Mouse (Mus musculus) heart, embryonic 11.5 days (tissue): Measurements from ENCODE around the gene Diaph3. TPM values are rescaled to one million over a fixed set of nuclear protein-coding genes. Genes with fewer than 3 reads are reported as not detected.

Experiments
- ATAC-seq: fragments of 200-750 bp; cut with Nextera tagmentation; replicated peaks from 2 replicates; pipeline ENCODE4 v1.8.0; 2017; ENCODE audit warnings: moderate library complexity; ENCODE audit not compliant: insufficient number of reproducible peaks, low FRiP score, low TSS enrichment
- H3K27ac ChIP-seq: fragments of 300-500 bp; sonication (generic); 2 replicates; pipeline ENCODE4 v1.5.1; 2014; ENCODE audit warnings: mild to moderate bottlenecking, low read depth, low read length
- H3K27me3 ChIP-seq: fragments of 300-500 bp; sonication (generic); 2 replicates; pipeline ENCODE4 v1.6.1; 2014; ENCODE audit warnings: mild to moderate bottlenecking, low read length, mixed read lengths; ENCODE audit not compliant: control insufficient read depth, insufficient read depth
- H3K36me3 ChIP-seq: fragments of 300-500 bp; sonication (generic); 2 replicates; pipeline ENCODE4 v1.6.1; 2014; ENCODE audit warnings: mild to moderate bottlenecking, low read length, moderate library complexity, mixed read lengths; ENCODE audit not compliant: control insufficient read depth, insufficient read depth
- H3K4me1 ChIP-seq: fragments of 300-500 bp; sonication (generic); 2 replicates; pipeline ENCODE4 v1.6.1; 2014; ENCODE audit warnings: low read length; ENCODE audit not compliant: control insufficient read depth, insufficient read depth
- H3K4me2 ChIP-seq: fragments of 300-500 bp; sonication (generic); 2 replicates; pipeline ENCODE4 v1.6.1; 2014; ENCODE audit warnings: mild to moderate bottlenecking, moderate library complexity
- H3K4me3 ChIP-seq: fragments of 300-500 bp; sonication (generic); 2 replicates; pipeline ENCODE4 v1.5.1; 2014; ENCODE audit warnings: low read depth, low read length
- H3K9ac ChIP-seq: fragments of 300-500 bp; sonication (generic); 2 replicates; pipeline ENCODE4 v1.6.1; 2014; ENCODE audit warnings: mild to moderate bottlenecking, low read depth, low read length, moderate library complexity
- H3K9me3 ChIP-seq: fragments of 300-500 bp; sonication (generic); replicated peaks from 2 replicates; pipeline ENCODE4 v1.6.1; 2016; ENCODE audit warnings: low read length; ENCODE audit not compliant: control insufficient read depth
- WGBS: fragments of 180-500 bp; shearing (Covaris S2); extraction: QIAGEN DNeasy Blood & Tissue Kit; methylation state at CpG from one replicate; pipeline ENCODE4 v1.1.7; 2014; ENCODE audit not compliant: insufficient replicate concordance; 5-methylcytosine and 5-hydroxymethylcytosine counted together
- polyA plus RNA-seq: library from polyadenylated mRNA; unstranded; fragments of >200 nt; fragmentation: Nextera tagmentation; extraction: Ambion mirVana; gene quantifications from 2 replicates; pipeline ENCODE4 v1.2.1, GENCODE M21; 2014

Diaph3 gene
- polyA plus RNA-seq, 1 experiment from 2014 or later: 24.2 TPM

GRCm38 (mm10) chr14:86692714-86693113, 448.3 kb downstream of the Diaph3 start:
- Histone ChIP-seq H3K4me3 (no peak overlapping the region), H3K4me2 (no peak overlapping the region)
- ATAC-seq: no peak

GRCm38 (mm10) chr14:86691298-86691697, 449.7 kb downstream of the Diaph3 start:
- H3K4me1 ChIP-seq: no peaks in the 10 kb centered on the region
- no peak overlapping the region for H3K4me3 ChIP-seq
- ATAC-seq: no peak
- no peak overlapping the region for H3K4me2 ChIP-seq
- no peak overlapping the region for H3K9ac ChIP-seq
- H3K9me3 ChIP-seq: no peaks in the 10 kb centered on the region
- no peaks in the 10 kb centered on the region for H3K36me3 ChIP-seq
- no peaks in the 10 kb centered on the region for H3K27me3 ChIP-seq
- 73% methylated on average over 5 of the region's 5 CpGs for WGBS
- no peak overlapping the region for H3K27ac ChIP-seq

More at GRCm38 (mm10) chr14:86692714-86693113, 448.3 kb downstream of the Diaph3 start:
- Histone ChIP-seq H3K4me1 (no peaks in the 10 kb centered on the region), H3K27ac (no peak overlapping the region), H3K27me3 (no peaks in the 10 kb centered on the region), H3K9me3 (no peaks in the 10 kb centered on the region), H3K9ac (no peak overlapping the region), H3K36me3 (no peaks in the 10 kb centered on the region)
- 91% methylated on average over 4 of the region's 4 CpGs for WGBS

DNA sequence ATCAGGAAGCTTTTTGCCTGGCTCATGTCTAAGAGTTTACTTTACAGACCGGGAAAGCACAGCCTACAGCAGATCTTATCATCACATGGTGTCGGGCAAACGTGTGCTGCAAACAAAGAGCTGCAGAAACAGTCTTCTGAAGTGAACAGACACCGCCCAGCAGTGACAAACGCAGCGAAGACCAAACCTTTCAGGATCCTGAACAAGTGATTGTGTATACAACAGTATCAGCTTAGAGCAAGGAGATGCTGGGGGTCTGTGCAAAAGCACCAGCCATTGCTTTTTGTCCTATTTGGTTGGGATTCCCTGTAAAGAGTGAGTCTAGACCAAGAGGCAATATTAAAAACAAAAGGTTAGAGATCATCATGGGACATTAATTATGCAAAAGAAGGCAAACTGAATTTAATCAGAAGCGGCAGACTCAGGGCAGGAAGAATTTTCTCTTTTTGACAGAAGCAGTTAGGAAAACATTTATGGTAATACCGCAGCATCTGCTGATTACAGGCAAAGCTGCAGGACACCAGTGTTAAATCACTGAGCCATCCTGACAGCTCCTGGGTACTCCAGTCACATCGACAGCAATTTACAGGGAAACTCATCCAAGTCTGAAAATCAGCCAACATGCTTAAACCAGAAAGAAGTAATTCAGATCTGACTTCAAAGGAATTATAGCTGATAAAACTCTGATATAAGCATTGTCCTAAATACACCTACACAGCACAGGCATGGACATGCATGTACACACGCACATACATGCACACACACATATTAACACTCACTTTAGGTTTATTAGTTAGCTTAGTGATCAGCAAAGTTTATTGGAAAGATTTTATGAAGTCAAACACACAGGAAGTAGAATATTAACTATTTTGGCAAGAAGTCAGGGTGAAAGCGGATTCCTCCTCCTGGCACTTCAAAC, 456.2 kb downstream of the Diaph3 start:
- no peak for ATAC-seq
- Histone ChIP-seq H3K4me2 (peak overlapping the region; percentile 34), H3K9ac (0 out of 2 replicates have a peak overlapping the region, but pooled peaks have one; percentile 49), H3K27ac (no peak overlapping the region), H3K36me3 (no peaks in the 10 kb centered on the region), H3K4me3 (no peak overlapping the region), H3K4me1 (no peaks in the 10 kb centered on the region; the same call in 1 of the 2 replicates), H3K9me3 (no peaks in the 10 kb centered on the region), H3K27me3 (no peaks in the 10 kb centered on the region)
- WGBS: 43% methylated on average over 11 of the region's 11 CpGs

- ATAC-seq: no peak
- Histone ChIP-seq H3K27me3 (no peaks in the 10 kb centered on the region), H3K9ac (no peak overlapping the region), H3K4me1 (no peaks in the 10 kb centered on the region; the same call in 1 of the 2 replicates), H3K36me3 (no peaks in the 10 kb centered on the region), H3K27ac (no peak overlapping the region), H3K9me3 (no peaks in the 10 kb centered on the region), H3K4me3 (no peak overlapping the region), H3K4me2 (no peak overlapping the region)
Measured at GRCm38 (mm10) chr14:86681951-86682350, 459.1 kb downstream of the Diaph3 start.

GRCm38 (mm10) chr14:86678992-86679391, 462.0 kb downstream of the Diaph3 start:
- ATAC-seq: no peak
- 91% methylated on average over 3 of the region's 3 CpGs for WGBS
- Histone ChIP-seq H3K27me3 (no peaks in the 10 kb centered on the region), H3K4me3 (no peak overlapping the region), H3K9ac (no peak overlapping the region), H3K4me1 (0 out of 2 replicates have a peak, but pooled peaks cover 3% of the 10 kb centered on the region), H3K36me3 (no peaks in the 10 kb centered on the region), H3K9me3 (no peaks in the 10 kb centered on the region), H3K4me2 (no peak overlapping the region), H3K27ac (no peak overlapping the region)

GRCm38 (mm10) chr14:86678179-86678780, 462.8 kb downstream of the Diaph3 start:
- 60% methylated on average over 5 of the region's 5 CpGs for WGBS
- no peak overlapping the region for H3K27ac ChIP-seq
- no peak overlapping the region for H3K4me2 ChIP-seq
- H3K4me1 ChIP-seq: 0 out of 2 replicates have a peak, but pooled peaks cover 3% of the 10 kb centered on the region
- no peaks in the 10 kb centered on the region for H3K36me3 ChIP-seq
- H3K9me3 ChIP-seq: no peaks in the 10 kb centered on the region
- no peak for ATAC-seq
- H3K9ac ChIP-seq: no peak overlapping the region
- H3K4me3 ChIP-seq: no peak overlapping the region
- no peaks in the 10 kb centered on the region for H3K27me3 ChIP-seq

DNA sequence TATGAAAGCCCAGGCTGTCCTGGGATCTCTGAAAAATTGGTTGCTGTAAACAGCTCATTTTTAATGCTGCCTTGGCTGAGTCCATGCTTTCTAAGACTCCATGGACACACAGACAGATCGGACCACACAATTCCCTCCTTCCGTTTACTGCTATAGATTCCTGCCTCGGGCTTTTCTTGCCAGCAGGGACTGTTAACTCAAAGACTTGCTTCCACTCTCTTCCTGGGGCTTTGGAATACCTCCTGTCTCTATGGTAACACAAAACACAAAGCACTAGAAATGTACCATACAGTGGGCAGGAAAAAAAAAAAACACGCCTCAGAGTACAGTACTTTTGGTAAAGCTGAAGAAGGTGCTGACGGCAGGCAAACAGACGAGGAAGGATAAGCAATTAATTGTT, 464.0 kb downstream of the Diaph3 start:
- H3K4me2 ChIP-seq: no peak overlapping the region
- no peak overlapping the region for H3K27ac ChIP-seq
- 0 out of 2 replicates have a peak, but pooled peaks cover 3% of the 10 kb centered on the region for H3K4me1 ChIP-seq
- H3K4me3 ChIP-seq: no peak overlapping the region
- no peak for ATAC-seq
- WGBS: 68% methylated on average over 6 of the region's 6 CpGs
- H3K27me3 ChIP-seq: no peaks in the 10 kb centered on the region
- no peaks in the 10 kb centered on the region for H3K9me3 ChIP-seq
- H3K9ac ChIP-seq: no peak overlapping the region
- H3K36me3 ChIP-seq: no peaks in the 10 kb centered on the region

DNA sequence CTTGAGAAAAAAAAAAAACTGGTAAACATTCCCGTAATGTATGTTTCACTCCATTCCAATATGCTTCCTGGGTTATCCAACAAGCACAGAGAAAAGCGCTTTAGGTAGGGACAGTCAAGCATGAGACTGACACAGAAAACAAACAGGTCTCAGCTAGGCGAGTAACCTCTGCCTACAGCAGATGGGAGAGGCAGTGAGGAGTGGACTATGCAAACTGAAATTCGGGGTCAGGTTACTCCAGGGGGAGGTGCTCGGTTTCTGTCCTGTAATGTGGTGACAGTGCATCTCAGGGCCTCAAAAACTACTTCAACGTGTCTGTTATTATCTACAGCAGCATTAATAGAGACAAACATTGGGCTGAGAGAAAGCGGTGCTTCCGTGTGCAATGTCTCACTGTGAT, 465.7 kb downstream of the Diaph3 start:
- Histone ChIP-seq H3K27ac (no peak overlapping the region), H3K36me3 (no peaks in the 10 kb centered on the region), H3K9ac (no peak overlapping the region), H3K4me3 (no peak overlapping the region), H3K4me1 (0 out of 2 replicates have a peak, but pooled peaks cover 3% of the 10 kb centered on the region), H3K4me2 (no peak overlapping the region), H3K9me3 (no peaks in the 10 kb centered on the region), H3K27me3 (no peaks in the 10 kb centered on the region)
- no peak for ATAC-seq
- WGBS: 55% methylated on average over 8 of the region's 8 CpGs
